Mouse (Mus musculus): ENCODE data around the gene Wasf2. TPM values are rescaled to one million over a fixed set of nuclear protein-coding genes. Genes with fewer than 3 reads are reported as not detected.

Wasf2 gene
- polyA plus RNA-seq (2015; fragmentation: Nextera tagmentation; extraction: Ambion mirVana), result 27.4 and 27.7 TPM in 2 replicates

DNA sequence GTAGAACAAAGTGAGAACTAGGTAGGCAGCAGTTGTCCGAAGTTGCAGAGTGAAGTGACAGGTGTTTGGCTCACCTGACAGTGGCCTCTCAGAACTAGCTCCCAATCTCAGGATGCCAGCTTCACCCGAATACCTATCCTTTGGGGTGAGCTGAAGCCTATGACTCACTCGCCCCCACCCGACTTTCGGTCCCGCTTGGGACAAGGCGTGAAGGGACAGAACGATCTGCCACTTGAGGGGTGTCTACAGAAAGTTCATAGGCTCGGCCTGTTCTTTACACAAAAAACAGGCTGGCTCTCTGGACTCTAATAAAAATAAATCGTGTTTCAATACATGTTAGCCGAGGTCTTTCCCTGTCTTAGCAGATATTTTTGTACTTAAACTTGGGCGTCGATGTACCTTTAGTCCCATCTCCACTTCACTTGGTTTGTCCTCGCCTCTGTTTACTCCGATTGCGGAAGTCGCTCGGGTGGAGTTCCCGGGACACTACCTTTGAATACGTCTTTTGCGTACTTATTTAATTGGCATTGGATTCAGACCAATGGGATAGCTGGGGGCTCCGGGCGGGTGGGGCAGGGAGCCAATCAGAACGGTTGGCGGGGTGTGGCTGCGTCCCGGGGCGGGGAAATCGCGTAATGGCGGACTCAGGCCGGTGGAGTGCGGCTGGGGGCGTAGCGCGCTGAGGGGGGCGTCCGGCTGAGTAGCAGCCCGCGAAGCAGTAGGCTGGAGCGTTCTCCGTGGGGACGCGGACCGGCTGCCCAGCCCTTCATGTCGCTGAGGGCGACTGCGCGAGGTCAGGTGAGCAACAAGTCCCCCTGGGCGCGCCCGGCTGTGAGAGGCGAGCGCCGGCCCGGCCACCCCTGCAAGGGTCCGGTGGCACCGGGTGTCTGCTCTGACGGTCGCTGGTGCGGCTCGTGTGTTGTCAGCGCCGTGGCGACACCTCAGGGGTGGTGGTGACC, at the start of gene Wasf2:
Gene Wasf2 (plus strand): TSS at position 575 of the 959 bp plus-strand sequence.
- H3K4me1 ChIP-seq, result peaks cover 25% of the 10 kb centered on the region
- peak within 1 kb of the TSS; percentile 70 for H3K27ac ChIP-seq
- ATAC-seq (replicated peaks), result peak; percentile 96
- H3K36me3 ChIP-seq (replicated peaks), result no peaks in the 10 kb centered on the region
- WGBS, result under 1% methylated on average over 65 of the region's 65 CpGs
- H3K9ac ChIP-seq, result peak within 1 kb of the TSS; percentile 70
- no peaks in the 10 kb centered on the region for H3K9me3 ChIP-seq
- H3K27me3 ChIP-seq (replicated peaks), result no peaks in the 10 kb centered on the region
- H3K4me3 ChIP-seq, result peak within 1 kb of the TSS; percentile 92
- peak within 1 kb of the TSS; percentile 89 for H3K4me2 ChIP-seq

DNA sequence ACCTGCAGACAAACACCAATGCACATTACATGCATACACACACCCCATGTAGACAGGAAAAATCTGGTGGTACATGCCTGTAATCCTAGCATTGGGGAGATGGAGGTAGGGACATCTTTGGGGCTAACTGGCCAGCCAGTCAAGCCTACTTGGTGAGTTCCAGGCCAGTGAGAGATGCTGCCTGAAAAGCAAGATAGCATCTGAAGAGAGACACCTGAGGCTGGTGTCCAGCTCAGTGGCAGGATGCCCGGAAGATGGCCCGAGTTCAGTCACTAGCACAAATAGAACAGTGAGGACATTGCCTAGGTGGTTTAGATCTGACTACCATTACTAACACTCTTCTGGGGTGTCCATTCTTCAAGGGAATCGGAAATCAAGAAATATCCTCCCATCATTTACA, 49.4 kb upstream of the Wasf2 start:
- Histone ChIP-seq H3K27me3 (replicated peaks) (no peaks in the 10 kb centered on the region), H3K4me1 (peaks cover 33% of the 10 kb centered on the region), H3K4me3 (no peak overlapping the region), H3K9me3 (no peaks in the 10 kb centered on the region), H3K4me2 (no peak overlapping the region), H3K9ac (no peak overlapping the region), H3K27ac (0 out of 2 replicates have a peak overlapping the region, but pooled peaks have one; percentile 9), H3K36me3 (replicated peaks) (no peaks in the 10 kb centered on the region)
- WGBS, result 83% methylated on average over 3 of the region's 3 CpGs
- no peak for ATAC-seq (replicated peaks)

DNA sequence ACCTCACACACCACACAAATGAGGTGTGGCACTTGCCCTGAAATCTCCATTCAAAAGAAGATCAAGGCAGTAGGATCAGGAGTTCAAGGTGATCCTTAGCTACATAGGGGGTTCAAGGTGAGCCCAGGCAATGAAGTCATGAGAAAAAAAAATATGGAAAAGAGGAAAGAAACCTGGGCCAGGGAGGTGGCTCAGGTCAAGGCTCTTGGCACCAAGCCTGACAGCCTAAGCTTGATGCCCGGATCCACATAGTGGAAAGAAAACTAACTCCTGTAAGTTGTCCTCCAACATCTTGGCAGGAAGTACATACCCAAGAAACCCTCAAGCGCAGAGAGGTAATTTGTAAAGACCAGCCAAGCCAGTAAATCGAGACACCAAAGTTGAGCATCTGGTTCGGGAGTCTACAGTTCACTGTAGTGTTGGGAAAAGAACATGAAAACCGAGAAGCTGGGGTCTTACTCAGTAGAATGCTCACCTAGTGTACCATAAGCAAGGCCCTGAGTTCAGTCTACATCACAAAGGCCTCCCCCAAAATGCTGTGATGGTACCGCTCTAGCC, 48.0 kb upstream of the Wasf2 start:
- no peaks in the 10 kb centered on the region for H3K9me3 ChIP-seq
- 93% methylated on average over 6 of the region's 6 CpGs for WGBS

DNA sequence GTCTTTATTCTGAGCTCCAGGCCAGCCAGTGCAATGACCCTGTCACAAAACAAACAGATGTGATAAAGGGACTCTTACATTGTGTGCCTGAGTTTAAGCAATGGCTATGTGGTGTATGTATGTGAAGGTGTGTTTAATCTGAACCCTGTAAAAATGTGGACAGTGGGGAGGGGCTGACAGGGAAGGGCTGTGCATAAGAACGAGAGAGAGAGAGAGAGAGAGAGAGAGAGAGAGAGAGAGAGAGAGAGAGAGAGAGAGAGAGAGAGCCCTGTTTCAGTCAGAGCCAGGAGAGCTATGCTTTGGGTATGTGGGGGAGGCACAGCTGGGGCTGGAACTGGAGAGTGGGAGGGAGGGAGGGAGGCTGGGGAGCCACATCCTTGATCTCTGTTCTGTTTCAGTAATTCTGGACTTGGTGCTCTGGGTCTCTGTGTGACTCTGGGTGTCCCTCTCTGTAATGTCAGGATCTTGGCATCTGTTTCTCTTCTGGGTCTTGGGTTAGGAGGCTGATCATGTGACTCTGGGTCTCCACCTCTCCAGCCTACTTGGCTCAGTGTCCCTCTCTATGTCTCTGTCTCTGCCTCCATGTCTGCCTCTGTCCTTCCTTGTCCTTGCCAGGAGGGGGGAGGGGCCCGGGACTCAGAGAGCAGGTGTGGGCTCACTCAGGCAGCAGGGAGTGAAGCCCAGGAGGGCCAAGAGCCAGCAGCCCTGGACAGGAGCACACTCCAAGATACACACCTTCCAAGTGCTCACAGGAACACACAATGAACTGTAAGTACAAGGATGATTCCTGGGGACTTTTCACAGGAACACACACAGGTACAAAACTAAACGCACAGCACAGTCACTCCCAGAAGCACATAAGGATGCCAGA, 46.1 kb upstream of the Wasf2 start:
- Histone ChIP-seq H3K4me3 (peak overlapping the region; percentile 36; the same call in 1 of the 2 replicates), H3K9ac (0 out of 2 replicates have a peak overlapping the region, but pooled peaks have one; percentile 38), H3K27me3 (replicated peaks) (no peaks in the 10 kb centered on the region), H3K4me1 (peaks cover 48% of the 10 kb centered on the region), H3K9me3 (no peaks in the 10 kb centered on the region), H3K27ac (peak overlapping the region; percentile 84), H3K4me2 (peak overlapping the region; percentile 86), H3K36me3 (replicated peaks) (no peaks in the 10 kb centered on the region)
- peak; percentile 27 for ATAC-seq (replicated peaks)
- WGBS, result 13% methylated on average over 2 of the region's 3 CpGs

More for the DNA sequence above, 48.0 kb upstream of the Wasf2 start:
- peaks cover 40% of the 10 kb centered on the region for H3K4me1 ChIP-seq
- H3K4me3 ChIP-seq, result no peak overlapping the region
- no peaks in the 10 kb centered on the region for H3K27me3 ChIP-seq (replicated peaks)
- no peak overlapping the region for H3K27ac ChIP-seq
- H3K9ac ChIP-seq, result no peak overlapping the region
- no peak overlapping the region for H3K4me2 ChIP-seq
- no peaks in the 10 kb centered on the region for H3K36me3 ChIP-seq (replicated peaks)
- no peak for ATAC-seq (replicated peaks)

DNA sequence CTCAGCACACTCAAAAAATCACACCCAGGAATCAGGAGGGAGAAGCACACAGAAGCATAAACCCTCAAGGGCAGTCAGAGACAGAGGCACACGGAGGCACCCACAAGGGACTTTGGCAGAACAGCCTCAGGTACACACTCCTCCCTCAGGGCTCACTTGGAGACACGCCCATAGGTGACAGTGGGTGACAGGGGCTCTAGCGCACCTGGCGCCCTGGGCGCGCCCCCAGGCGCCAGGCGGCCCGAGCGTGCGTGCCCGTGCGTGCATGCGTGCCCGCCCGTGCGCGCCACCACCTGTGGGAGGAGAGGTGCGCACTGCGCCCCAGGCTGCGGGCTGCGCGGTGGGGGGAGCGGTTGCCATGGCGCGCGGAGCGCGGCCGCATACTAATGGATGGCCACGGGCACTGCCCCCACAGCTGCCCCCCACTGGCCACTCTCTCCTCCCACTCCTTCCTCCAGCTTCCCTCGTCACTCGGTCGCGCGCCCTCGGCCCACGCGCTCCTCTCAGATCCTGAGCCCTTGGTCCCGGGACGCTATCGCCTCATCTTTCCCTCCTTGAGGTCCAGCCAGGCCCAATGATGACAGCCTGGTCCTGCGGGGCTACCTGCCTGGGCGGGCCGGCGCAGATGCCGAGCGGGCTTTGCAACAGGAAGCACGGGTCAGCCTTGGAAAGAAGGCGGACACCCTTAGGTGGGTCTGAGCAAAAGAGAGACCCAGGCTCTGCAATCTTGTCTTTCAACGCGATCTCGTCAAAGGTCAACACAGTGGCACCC, 45.1 kb upstream of the Wasf2 start:
- Histone ChIP-seq H3K4me1 (peaks cover 51% of the 10 kb centered on the region), H3K27me3 (replicated peaks) (no peaks in the 10 kb centered on the region), H3K9me3 (no peaks in the 10 kb centered on the region), H3K9ac (peak overlapping the region; percentile 38), H3K27ac (peak overlapping the region; percentile 84), H3K36me3 (replicated peaks) (no peaks in the 10 kb centered on the region), H3K4me2 (peak overlapping the region; percentile 86), H3K4me3 (peak overlapping the region; percentile 36)
- under 1% methylated on average over 52 of the region's 53 CpGs for WGBS
- ATAC-seq (replicated peaks), result peak; percentile 70

DNA sequence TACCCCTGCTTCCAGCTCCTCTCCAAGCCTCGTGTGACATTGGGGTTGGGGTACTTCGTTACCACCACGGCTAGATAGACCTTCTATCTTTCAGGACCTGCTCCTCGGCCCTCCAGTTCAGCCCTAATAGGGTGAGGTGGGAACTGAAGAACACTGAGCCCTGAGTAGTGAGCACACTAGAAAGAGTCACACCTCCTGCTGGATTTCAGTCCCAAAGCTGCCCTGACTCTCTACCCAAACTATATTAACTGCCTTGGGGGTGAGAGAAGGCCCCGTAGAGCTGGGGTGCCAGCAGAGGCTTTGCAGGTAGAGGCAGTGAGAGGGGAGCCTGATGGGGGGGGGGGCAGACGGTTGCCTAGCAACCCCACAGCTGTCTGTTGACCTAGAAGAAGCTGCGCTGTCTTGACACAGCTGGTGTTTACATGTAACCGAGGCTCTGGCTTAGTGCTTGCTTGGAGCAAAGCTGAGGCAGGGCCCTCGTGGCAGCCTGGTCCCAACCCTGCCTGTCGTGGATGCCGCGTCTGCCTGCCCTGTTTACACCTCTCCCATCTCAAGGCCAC, 44.4 kb upstream of the Wasf2 start:
- peaks cover 57% of the 10 kb centered on the region for H3K4me1 ChIP-seq
- peak; percentile 46 for ATAC-seq (replicated peaks)
- H3K4me2 ChIP-seq, result peak overlapping the region; percentile 86
- H3K36me3 ChIP-seq (replicated peaks), result no peaks in the 10 kb centered on the region
- H3K27me3 ChIP-seq (replicated peaks), result no peaks in the 10 kb centered on the region
- H3K9me3 ChIP-seq, result no peaks in the 10 kb centered on the region
- WGBS, result 9% methylated on average over 12 of the region's 12 CpGs
- 0 out of 2 replicates have a peak overlapping the region, but pooled peaks have one; percentile 38 for H3K9ac ChIP-seq
- H3K27ac ChIP-seq, result peak overlapping the region; percentile 84
- H3K4me3 ChIP-seq, result peak overlapping the region; percentile 36

DNA sequence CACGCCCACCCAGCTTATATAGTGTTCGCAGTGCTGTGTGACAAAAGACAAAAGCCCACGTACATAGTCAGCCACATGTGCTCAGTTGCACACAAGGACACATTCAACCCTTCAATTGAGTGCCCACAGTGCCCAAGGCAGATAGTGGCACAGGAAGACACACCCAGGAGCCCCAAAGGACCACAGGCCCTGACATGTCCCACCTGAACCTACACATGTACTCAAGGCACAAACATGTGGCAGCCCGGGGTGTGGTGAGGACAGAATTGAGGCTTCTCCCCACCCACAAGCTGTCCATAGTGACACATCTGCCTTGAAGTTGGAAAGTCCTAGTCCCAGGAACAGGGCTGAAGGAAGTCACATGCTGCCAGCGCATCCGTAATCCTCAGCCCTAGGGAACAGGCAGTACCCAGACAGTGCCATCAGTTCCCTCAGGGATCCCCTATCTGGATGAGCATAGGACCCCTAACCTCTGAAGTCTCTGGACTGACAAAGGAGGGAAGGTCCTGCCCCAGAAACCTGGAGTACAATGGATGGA, 43.1 kb upstream of the Wasf2 start:
- Histone ChIP-seq H3K27ac (no peak overlapping the region), H3K4me3 (no peak overlapping the region), H3K4me2 (no peak overlapping the region), H3K9ac (no peak overlapping the region), H3K4me1 (peaks cover 69% of the 10 kb centered on the region), H3K27me3 (replicated peaks) (no peaks in the 10 kb centered on the region), H3K9me3 (no peaks in the 10 kb centered on the region), H3K36me3 (replicated peaks) (no peaks in the 10 kb centered on the region)
- ATAC-seq (replicated peaks), result no peak
- WGBS, result 90% methylated on average over 6 of the region's 6 CpGs

DNA sequence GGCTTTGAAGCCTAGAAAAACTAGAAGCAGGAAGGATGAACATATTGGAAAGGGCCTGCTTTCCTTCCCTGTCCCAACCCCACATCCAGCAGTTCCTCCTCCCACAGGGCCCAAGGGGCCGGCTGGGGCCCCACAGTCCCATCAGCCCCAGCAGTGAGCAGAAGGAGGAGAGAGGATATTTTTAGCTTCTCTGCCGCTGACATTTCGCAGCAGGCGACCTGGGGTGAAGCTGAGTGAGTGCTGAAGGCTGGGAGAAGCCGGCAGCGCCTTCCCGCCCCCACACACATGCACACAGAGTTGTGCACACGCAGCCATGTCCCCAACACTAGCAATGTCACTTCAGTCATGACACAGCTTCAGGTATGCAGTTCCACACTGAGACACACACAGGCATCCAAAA, 42.5 kb upstream of the Wasf2 start:
- WGBS, result 47% methylated on average over 8 of the region's 8 CpGs

DNA sequence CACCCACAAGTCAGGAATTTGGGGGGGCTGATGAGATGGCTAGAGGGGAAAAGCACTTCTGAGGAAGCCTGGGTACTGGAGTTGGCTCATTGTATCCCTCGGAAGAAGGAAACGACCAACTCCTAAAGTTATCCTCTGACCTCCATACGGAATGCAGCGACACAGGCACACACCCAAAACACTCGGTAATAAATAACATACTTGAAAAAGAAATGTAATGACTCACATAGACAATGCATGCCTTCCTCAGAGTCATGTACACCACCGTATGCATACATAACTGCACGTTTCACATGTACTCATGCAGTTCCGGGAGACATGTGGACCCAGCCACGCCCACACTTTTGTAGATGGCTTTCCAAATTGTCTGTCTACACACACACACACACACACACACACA, 41.0 kb upstream of the Wasf2 start:
- Histone ChIP-seq H3K36me3 (replicated peaks) (no peaks in the 10 kb centered on the region), H3K27ac (no peak overlapping the region), H3K9ac (no peak overlapping the region), H3K9me3 (no peaks in the 10 kb centered on the region), H3K4me3 (no peak overlapping the region), H3K27me3 (replicated peaks) (no peaks in the 10 kb centered on the region), H3K4me1 (peaks cover 79% of the 10 kb centered on the region), H3K4me2 (no peak overlapping the region)
- 86% methylated on average over 9 of the region's 9 CpGs for WGBS
- ATAC-seq (replicated peaks), result no peak

More for the DNA sequence above, 42.5 kb upstream of the Wasf2 start:
- peaks cover 75% of the 10 kb centered on the region for H3K4me1 ChIP-seq
- no peaks in the 10 kb centered on the region for H3K36me3 ChIP-seq (replicated peaks)
- ATAC-seq (replicated peaks), result no peak
- H3K27me3 ChIP-seq (replicated peaks), result no peaks in the 10 kb centered on the region
- H3K9ac ChIP-seq, result no peak overlapping the region
- no peak overlapping the region for H3K4me2 ChIP-seq
- no peak overlapping the region for H3K27ac ChIP-seq
- H3K9me3 ChIP-seq, result no peaks in the 10 kb centered on the region
- no peak overlapping the region for H3K4me3 ChIP-seq

DNA sequence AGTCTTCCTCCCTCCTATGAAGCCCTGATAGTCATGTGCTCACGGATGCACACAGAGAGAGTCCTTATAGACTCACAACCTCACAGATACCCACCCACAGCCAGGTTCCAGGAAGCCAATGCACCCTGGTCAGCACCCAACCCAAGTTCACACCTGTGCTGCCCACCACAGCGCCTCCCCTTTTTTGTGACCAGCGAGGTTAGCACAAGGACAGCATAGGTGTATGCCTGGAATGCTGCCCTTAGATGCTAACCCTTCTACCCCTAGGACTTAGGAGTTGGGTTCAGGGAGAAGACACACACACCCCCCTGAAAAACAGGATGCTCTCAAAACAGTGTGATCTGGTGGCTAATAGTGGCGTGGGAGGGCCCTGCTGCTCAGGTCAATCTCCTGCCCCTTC, 40.5 kb upstream of the Wasf2 start:
- no peak for ATAC-seq (replicated peaks)
- Histone ChIP-seq H3K4me3 (no peak overlapping the region), H3K4me2 (no peak overlapping the region), H3K36me3 (replicated peaks) (no peaks in the 10 kb centered on the region), H3K9ac (no peak overlapping the region), H3K4me1 (peaks cover 78% of the 10 kb centered on the region), H3K27me3 (replicated peaks) (no peaks in the 10 kb centered on the region), H3K9me3 (no peaks in the 10 kb centered on the region), H3K27ac (peak overlapping the region; percentile 71)
- WGBS, result 88% methylated on average over 4 of the region's 4 CpGs

DNA sequence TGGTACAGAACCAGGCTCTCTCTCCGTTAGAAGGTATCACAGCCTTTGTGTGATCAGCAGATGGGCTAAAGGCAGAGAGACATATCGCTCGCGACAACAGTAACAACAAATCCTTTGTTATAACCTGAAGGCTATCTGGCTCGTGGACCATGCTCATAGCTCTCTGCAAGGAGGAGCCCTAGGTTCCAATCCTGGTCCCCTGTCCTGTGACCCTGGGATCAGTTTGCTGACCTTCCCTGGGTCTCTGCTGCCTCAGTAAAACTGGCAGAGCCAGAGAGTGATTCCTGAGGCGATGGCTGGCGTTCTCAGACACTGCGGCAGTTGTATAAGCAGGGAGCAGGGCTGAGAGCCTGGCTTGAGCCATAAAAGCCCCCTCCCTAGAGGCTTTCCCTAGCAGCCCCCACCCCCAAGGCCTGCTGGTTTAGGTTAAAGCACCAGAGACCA, 40.0 kb upstream of the Wasf2 start:
- Histone ChIP-seq H3K4me2 (no peak overlapping the region), H3K9ac (no peak overlapping the region), H3K9me3 (no peaks in the 10 kb centered on the region), H3K27me3 (replicated peaks) (no peaks in the 10 kb centered on the region), H3K4me3 (no peak overlapping the region), H3K36me3 (replicated peaks) (no peaks in the 10 kb centered on the region), H3K27ac (peak overlapping the region; percentile 71), H3K4me1 (peaks cover 78% of the 10 kb centered on the region)
- WGBS, result 25% methylated on average over 8 of the region's 8 CpGs
- ATAC-seq (replicated peaks), result no peak

Measured in midbrain, embryonic 15.5 days (tissue).